Mouse (Mus musculus) MEL (cell line): ENCODE data around the gene Slc26a6.
A peak's percentile ranks its signal among the peaks of the same experiment; 100 is the strongest.

Experiments used
- BHLHE40 ChIP-seq: IDR thresholded peaks from 2 replicates; pipeline ENCODE4 v1.6.1; 2012; ENCODE audit warnings: low read depth, mild to moderate bottlenecking, inconsistent platforms, low read length, improper control_type of control experiment, borderline replicate concordance
- CHD2 ChIP-seq: IDR thresholded peaks from 2 replicates; pipeline ENCODE4 v1.6.1; 2011; ENCODE audit warnings: low read length, improper control_type of control experiment
- CTCF ChIP-seq, 3 experiments: IDR thresholded peaks in 2 of 3; conservative IDR thresholded peaks in 1 of 3; 2 replicates each; pipeline ENCODE4 v1.5.1; 2011 to 2012; ENCODE audit warnings: low read length in 3 of 3, low read depth in 2 of 3, mild to moderate bottlenecking in 2 of 3, improper control_type of control experiment in 1 of 3, inconsistent platforms in 1 of 3, mixed read lengths in 1 of 3, moderate library complexity in 1 of 3; ENCODE audit not compliant: control insufficient read depth in 1 of 3, insufficient read depth in 1 of 3, poor library complexity in 1 of 3, severe bottlenecking in 1 of 3
- NELFE ChIP-seq: IDR thresholded peaks from 2 replicates; pipeline ENCODE4 v1.6.1; 2011; ENCODE audit warnings: low read depth, low read length, improper control_type of control experiment
- POLR2A ChIP-seq, 2 experiments: IDR thresholded peaks; 2 replicates each; pipeline ENCODE4 v1.6.1; 2011 to 2012; ENCODE audit warnings: low read length in 2 of 2, mild to moderate bottlenecking in 2 of 2, control low read depth in 1 of 2, improper control_type of control experiment in 1 of 2, low read depth in 1 of 2, moderate library complexity in 1 of 2; ENCODE audit not compliant: control insufficient read depth in 1 of 2, insufficient read depth in 1 of 2, poor library complexity in 1 of 2
- TCF12 ChIP-seq: IDR thresholded peaks from 2 replicates; pipeline ENCODE4 v1.6.1; 2014; ENCODE audit warnings: low read depth, mild to moderate bottlenecking, inconsistent platforms, low read length, improper control_type of control experiment, moderate library complexity
- USF1 ChIP-seq: IDR thresholded peaks from 2 replicates; pipeline ENCODE4 v1.6.1; 2014; ENCODE audit warnings: low read depth, mild to moderate bottlenecking, inconsistent platforms, low read length, improper control_type of control experiment, moderate library complexity
- ZC3H11A ChIP-seq: IDR thresholded peaks from 2 replicates; pipeline ENCODE4 v1.6.1; 2012; ENCODE audit warnings: low read depth, mild to moderate bottlenecking, inconsistent platforms, low read length, improper control_type of control experiment
- ZKSCAN1 ChIP-seq: IDR thresholded peaks from 2 replicates; pipeline ENCODE4 v1.6.1; 2012; ENCODE audit warnings: low read depth, mild to moderate bottlenecking, inconsistent platforms, low read length, improper control_type of control experiment, moderate library complexity
- ZMIZ1 ChIP-seq: IDR thresholded peaks from 2 replicates; pipeline ENCODE4 v1.6.1; 2012; ENCODE audit warnings: low read depth, mild to moderate bottlenecking, inconsistent platforms, low read length, improper control_type of control experiment, moderate library complexity

DNA sequence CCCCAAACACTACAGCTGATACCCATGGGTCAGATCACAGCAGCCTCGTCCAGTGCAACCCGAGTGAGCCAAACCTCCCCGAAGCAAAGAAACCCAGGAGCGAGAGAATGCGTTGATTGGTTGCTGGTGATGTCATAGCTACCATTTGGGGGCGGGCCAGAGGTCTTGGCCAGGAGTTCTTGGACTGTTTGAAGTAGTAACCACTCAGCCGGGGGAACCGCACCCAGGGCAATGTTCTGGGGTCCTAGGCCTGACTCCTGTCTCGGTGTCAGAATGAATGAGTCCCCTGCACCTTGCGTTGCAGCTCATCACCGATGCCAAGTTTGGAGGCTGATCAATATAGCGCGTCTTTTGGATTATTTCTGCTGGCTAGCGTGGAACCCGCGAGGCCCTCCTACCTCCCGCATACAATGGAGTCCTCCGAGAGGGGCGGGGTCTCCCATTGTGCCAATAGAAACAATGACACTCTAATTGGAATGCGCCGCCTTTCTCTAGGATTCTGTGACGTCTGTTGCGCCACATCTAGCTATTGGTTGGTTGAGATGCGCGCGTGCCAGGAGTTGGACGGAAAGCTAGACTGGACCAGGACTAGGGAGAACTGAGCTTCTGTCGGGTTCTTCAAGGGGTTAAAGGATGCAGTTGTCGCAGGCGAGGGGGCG, 28.2 kb upstream of the Slc26a6 start:
- TF ChIP-seq CTCF (IDR thresholded peaks at IDR 0.05 in 2 of 3, conservative IDR thresholded peaks at IDR 0.05 in 1 of 3; ENCODE audit: control insufficient read depth in 1 of 3, insufficient read depth in 1 of 3, low read depth in 2 of 3, low read length in 3 of 3, poor library complexity in 1 of 3, severe bottlenecking in 1 of 3) (no peak), POLR2A (IDR thresholded peaks at IDR 0.05; ENCODE audit: control insufficient read depth in 1 of 2, insufficient read depth in 1 of 2, low read depth in 1 of 2, low read length in 2 of 2, poor library complexity in 1 of 2) (peak in 1 of 2 experiments; percentile 23; a peak in 1 of 4 replicates), CHD2 (no peak), USF1 (no peak), NELFE (no peak), TCF12 (no peak), ZC3H11A (no peak), BHLHE40 (no peak), ZMIZ1 (no peak), ZKSCAN1 (no peak)
